Mouse (Mus musculus): ENCODE data around the gene Qpctl. TPM values are rescaled to one million over a fixed set of nuclear protein-coding genes. Genes with fewer than 3 reads are reported as not detected.

Gene Qpctl
- total RNA-seq, 2 experiments from 2014 or later = 6.9 to 7.7 TPM

DNA sequence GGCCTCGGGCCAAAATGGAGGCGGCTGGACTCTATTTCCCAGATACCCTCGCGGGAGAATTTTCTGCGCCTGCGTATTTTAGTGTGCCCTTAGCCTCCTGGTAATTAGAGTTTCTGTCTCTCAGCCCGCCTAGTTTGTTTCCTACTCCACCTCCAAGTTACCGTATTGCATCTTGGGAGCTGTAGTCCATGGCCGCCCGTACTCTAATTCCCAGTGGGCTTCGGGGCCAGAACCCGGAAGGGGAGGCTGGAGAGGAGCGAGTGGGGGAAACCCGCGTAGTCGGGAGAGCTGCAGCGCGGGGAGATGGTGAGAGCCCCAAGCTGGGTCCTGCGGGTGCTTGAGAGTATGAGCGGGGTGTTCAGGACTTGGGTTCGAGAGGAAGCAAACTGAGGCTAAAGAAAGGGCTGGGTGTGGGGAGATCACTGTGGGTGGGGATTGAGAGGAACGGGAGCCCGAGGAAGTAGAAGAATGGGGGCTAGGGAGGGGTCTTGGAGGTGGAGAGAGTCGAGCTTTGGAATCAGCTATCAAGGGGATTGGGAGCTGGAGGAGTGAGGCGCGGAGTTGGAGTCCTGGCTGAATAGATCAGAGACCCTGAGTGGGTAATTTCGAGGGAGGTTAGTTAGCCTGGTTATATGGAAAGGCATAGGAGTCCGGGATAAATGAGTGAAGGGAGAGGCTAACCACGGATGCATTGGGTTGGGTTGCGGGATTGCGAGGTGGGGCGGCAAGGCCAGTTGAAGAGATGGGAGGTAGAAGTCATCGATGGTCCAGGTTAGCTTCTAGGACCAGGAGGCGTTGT, 29.3 kb downstream of the Qpctl start, which contains the start of gene Fbxo46:
Gene Fbxo46, plus strand, starts transcription at position 229 of the 799 bp plus-strand sequence.
- DNase-seq = peak; percentile 92

DNA sequence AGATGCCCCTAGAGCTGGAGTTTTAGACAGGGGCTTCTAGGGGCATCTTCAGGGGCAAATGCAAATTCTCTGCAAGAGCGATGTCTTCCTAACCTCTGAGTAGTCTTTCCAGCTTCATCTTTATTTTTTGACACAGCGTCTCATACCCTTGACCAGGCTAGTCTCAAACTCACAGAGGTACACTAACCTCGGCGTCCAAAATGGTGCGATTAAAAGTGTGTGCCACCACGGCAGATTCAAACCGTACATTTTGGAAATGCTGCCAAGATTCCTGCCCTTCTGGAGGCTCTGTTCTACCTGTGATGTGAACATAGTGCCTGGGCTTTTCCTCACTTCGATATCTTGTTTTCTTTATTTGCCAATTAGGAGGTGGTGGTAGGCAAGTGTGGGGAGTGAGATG, 30.0 kb downstream of the Qpctl start:
- no peak for DNase-seq

DNA sequence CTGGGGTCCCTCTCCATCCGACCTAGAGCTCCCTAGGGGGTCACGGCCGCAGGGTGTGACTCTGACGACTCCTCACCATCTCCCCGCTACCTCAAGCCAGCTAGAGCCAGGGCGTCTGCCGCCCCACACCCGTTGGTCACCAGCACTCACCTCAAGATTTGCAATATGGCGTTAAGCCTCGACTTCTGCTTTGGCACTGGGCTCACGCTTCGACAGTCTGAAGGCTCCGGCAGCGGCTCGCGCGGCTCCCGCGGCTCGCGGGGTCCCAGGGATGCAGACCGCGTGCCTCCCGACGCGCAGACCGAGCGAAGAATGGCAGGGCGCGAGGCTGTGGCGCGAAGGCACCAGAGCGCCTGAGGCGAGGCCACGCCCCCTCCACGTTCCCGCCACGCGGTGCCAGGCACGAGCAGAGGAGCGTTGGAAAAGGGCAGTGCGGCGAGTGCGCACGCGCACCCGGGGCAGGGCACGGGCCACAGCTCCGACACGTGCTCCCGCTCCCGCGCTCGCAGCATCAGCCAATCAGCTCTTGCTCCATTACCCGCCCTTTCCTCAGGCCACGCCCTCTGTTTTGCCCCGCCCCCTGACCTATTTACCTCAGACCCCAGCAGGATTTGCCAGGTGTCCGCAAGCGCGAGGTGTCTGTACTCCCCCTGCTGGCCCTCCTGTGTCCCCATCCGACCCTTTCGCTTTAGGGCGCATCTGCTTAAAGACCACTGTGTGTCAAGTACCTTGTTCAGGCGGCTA, 30.9 kb downstream of the Qpctl start, which contains the start of gene Gm4969:
Gene Gm4969, minus strand, starts transcription at position 341 of the 744 bp plus-strand sequence.
- DNase-seq = peak; percentile 65

DNA sequence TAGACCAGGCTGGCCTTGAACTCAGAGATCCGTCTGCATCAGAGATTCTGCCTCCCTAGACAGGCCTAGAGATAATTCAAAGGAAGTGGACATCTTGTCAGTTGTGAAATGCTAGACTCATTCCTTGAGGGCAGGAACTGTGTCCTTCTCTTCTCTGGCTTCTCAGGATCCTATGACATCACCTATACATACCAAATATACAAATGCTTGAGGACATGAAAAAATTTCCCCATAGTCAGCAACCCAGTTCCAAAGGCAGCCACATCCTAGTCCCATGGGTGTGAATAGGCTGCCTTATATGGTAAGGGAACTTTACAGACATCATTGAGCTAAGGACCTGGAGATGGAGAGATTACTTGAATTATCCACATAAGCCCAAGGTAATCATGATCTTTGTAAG, 39.5 kb downstream of the Qpctl start:
- no peak for DNase-seq

DNA sequence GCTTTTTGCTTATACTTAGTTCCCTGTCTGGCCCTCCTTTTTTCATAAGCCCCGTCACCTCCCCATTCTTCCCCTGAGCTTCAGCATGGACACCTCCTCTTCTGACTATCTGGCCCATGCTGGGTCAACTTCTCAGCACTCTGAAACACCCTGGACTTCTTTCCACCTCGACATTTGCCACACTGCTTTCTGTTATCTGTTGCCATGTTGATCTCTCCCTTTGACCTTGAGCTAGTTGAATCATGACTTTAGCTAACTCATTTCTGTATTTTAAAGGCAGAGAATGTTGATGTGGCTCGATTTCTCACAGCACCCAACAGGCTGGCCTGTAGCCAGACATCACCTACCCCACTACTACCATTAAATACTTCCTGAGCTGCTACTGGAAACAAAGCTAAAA, 41.7 kb downstream of the Qpctl start:
- DNase-seq = no peak

DNA sequence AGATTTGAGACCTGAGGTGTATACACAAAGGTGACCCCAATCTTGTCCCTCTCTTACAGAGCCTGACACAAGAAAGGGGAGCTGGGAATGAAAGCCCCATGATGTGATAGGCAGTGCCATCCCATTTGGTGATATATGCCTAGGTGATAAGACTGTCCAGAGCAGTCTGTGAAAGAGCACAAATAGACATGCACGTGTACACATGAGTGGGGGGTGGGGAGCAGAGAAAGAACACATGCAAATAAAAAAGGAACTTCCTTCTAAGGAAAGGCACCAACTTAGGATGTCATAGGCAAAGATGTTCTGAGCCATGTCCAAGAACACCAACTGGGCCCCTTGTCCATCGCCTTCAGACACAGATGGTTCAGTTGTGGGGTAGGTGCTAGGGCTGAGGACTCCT, 44.6 kb downstream of the Qpctl start:
- no peak for DNase-seq

DNA sequence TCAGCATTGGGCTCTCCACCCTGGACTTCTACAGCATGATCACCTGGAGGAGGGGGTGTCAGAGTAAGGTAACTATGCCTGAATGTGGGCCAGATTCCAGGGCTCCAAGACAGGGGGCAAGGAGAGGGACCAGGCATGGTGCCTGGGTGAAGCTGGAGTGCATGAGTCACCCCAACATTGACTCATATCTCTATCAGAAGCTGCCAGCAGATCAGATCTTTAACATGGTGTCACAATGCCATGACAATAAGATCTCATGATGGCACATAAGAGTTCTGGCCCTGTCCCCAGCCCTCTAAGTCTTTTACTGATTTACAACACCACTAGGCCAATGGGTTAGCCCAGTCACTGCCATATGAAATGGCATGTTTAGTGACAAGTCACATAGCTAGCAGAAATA, 45.4 kb downstream of the Qpctl start:
- DNase-seq = no peak

DNA sequence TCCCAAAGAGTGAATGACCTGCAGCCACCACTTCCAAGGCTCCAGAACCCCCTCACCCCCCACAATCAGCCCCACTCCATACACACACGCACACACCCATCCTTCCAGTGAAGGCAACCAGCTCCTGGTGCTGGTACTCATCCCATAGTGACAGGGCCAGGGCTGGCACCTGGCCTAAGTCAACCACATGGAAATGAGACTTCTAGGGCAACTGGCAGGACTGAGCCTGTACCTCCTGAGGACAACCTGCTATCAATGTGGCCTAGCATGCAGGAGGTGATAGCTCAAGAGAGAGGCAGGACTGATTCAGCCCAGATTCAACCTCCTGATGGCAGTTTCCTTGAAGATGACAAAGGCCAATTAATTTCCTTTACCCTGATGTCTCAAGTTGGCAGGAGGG, 48.8 kb downstream of the Qpctl start:
- DNase-seq = no peak

DNA sequence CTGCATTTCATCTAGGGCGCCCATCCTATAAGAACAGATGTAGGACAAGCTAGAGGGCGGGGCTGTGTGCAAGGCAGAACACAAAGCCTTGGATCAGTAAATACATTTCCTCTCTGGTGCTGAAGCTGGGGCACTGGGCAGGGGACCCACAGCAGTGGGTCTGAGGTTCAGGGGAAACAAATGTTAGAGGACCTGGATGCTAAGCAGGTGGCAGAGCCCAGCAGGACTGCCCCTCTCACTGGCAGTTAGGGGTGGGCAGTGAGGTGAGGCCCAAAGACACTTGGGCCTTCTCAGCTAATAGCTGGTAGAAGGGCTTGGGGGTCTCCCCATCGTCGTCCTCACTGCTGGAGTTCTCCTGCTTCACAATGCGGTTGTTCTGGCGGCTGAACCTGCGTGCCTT, 50.3 kb downstream of the Qpctl start:
- no peak for DNase-seq

DNA sequence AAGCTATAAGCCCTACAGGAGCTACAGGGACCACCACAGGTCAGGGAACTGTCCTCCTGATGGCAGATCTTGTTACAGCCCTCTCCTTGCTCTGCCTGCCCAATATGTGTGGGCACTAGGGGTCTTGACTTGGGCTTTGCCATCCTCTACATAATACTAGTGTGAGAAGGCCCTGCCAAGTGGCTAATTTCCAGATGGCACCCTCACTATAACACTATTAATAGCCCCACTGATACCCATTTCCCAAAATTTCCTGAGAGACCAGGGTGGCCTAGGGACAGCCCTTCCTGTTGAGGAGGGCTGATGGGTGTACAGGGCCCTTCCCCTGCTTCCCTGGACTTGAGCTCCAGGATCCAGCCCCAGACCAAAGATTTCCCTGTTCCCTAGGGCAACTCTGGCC, 51.2 kb downstream of the Qpctl start:
- DNase-seq = peak; percentile 72

DNA sequence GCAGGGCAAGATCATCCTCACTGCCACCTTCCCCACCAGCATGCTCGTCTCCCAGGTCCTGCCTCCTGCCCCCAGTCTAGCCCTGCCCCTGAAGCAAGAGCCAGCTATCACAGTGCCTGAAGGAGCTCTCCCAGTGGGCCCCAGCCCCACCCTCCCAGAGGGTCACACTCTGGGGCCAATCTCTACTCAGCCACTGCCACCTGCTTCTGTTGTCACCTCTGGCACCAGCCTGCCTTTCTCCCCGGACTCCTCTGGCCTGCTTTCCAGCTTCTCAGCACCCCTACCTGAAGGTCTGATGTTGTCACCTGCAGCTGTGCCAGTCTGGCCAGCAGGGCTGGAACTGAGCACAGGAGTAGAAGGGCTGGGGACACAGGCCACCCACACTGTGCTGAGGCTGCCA, 51.9 kb downstream of the Qpctl start:
- no peak for DNase-seq

DNA sequence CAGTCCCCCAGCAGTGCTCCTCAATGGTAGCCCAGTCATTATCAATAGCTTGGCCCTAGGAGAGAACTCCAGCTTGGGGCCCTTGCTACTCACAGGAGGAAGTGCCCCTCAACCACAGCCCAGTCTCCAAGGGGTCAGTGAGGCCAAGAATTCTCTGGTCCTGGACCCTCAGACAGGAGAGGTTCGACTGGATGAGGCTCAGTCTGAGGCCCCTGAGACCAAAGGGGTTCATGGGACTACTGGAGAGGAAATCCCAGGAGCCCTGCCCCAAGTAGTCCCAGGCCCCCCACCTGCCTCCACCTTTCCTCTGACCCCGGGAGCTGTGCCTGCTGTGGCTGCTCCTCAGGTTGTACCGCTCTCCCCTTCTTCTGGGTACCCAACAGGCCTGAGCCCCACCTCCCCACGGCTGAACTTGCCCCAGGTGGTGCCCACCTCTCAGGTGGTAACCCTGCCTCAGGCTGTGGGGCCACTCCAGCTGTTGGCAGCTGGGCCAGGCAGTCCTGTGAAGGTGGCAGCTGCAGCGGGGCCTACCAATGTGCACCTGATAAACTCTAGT, 52.6 kb downstream of the Qpctl start:
- no peak for DNase-seq

DNA sequence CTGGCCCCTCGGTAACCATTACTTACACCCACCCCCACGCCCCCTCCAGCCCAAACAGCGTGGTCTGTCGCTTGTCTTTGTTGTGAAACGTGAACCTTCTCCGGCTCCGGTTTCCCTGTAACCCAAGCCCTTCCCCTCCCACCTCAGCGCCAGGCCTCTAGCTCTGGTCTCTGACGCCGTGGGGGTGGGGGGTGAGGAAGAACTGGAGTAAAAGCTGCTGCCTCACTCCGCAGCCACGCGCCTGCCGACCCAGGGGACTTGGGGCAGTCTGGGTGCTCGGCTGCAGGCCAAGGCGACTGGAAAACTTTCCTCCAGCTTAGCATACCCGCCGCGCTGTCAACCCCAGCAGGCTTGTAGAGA, 53.4 kb downstream of the Qpctl start:
- peak; percentile 85 for DNase-seq

DNA sequence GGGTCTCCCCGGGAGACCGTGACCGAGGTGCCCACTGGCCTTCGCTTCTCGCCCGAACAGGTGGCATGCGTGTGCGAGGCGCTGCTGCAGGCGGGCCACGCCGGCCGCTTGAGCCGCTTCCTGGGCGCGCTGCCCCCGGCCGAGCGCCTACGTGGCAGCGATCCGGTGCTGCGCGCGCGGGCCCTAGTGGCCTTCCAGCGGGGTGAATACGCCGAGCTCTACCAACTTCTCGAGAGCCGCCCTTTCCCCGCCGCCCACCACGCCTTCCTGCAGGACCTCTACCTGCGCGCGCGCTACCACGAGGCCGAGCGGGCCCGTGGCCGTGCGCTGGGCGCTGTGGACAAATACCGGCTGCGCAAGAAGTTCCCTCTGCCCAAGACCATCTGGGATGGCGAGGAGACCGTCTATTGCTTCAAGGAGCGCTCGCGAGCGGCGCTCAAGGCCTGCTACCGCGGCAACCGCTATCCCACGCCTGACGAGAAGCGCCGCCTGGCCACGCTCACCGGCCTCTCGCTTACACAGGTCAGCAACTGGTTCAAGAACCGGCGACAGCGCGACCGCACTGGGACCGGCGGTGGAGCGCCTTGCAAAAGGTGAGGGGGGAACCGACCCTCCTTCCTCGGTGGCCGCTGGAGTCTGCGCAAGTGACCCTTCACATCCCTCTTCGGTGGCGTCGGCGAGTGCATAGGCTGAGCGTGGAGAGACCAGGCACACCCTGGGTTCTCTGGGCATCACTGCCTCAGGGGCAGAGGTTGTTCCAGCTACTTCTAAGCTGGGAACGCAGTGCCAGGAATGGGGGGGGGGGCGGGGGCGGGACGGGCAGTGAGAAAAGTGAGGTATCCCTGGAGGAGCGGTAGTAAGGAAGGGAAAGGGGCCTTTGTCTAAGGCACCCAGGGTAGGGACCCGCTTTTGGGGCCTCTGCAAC, 54.0 kb downstream of the Qpctl start:
- peak; percentile 70 for DNase-seq

DNA sequence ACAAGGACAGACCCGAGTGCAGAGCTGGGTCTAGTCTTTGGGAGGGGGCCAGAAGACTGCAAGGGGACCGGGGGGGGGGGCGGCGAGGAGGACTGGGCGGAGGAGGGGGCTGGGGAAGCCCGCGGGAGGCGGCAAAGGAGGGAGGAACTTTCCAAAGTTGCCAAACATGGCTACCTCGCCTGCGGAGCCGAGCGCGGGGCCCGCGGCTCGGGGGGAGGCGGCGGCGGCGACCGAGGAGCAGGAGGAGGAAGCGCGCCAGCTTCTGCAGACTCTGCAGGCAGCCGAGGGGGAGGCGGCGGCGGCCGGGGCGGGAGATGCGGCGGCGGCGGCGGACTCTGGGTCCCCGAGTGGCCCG, 54.6 kb downstream of the Qpctl start, which contains the start of gene Six5:
Gene Six5, plus strand, starts transcription at position 124 of the 355 bp plus-strand sequence.
- DNase-seq = no peak

DNA sequence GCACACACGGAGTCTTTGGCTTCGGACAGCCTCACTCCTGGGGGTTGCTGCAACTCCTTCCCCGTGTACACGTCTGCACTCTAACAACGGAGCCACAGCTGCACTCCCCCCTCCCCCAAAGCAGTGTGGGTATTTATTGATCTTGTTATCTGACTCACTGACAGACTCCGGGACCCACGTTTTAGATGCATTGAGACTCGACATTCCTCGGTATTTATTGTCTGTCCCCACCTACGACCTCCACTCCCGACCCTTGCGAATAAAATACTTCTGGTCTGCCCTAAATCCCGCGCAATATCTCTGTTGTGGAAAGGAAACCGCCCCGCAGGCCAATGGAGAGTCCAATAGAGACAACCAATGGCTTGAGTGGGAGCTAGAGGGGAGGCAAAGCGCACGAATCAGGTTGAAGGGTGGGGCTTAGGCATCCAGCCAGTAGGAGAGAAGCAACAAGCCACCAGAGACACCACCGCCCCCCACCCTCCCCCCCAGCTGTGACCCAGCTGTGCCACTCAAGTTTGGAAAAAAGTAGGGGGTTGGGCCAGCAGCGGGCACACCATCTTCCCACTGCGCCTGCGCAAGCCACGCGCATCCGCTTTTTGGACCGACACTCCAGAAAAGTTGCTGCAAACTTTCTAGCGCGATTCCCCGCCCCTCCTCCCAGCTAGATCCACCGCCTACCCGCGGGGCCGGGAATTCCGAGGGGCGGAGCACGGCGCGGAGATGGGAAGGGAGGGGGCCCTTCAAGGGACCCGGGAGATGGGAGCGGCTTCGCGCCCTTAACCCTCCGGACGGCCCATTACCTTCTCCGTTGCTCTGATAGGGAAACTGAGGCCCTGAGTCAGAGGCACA, 55.3 kb downstream of the Qpctl start:
- DNase-seq = peak; percentile 98

DNA sequence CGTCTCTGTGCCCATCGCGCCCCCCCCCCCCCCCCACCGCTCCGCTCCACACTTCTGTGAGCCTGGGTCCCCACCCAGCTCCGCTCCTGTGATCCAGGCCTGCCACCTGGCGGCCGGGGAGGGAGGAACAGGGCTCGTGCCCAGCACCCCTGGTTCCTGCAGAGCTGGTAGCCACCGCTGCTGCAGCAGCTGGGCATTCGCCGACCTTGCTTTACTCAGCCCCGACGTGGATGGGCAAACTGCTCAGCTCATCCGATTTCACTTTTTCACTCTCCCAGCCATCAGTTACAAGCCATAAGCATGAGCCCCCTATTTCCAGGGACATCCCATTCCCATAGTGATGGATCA, 55.9 kb downstream of the Qpctl start:
- DNase-seq = peak; percentile 94

DNA sequence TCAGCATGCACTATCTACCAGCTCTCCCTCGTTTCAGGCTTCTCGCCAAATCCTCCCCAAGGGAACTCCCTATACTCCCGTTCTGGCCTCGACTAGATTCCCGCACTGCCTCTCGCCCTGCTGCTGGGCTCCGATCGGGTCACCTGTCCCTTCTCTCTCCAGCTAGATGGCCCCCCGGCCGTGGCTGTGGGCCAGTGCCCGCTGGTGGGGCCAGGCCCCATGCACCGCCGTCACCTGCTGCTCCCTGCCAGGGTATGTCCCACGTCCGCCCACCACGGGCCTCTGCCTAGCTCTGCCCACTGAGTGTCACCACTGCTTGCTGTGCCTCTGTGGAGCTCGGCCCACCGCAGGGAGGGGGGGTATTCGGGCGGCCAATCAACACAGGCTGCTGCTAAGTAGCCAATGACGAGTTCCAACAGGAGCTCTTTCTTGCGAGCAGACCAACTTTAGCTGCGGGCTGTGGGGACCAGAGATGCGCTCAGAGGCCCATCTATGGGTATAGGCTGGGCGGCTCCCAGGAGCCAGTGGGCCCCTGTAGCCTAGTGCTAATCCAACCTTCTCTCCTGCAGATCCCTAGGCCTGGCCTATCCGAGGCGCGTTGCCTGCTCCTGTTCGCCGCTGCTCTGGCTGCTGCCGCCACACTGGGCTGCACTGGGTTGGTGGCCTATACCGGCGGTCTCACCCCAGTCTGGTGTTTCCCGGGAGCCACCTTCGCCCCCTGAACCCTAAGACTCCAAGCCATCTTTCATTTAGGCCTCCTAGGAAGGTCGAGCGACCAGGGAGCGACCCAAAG, 56.5 kb downstream of the Qpctl start:
- peak; percentile 69 for DNase-seq

DNA sequence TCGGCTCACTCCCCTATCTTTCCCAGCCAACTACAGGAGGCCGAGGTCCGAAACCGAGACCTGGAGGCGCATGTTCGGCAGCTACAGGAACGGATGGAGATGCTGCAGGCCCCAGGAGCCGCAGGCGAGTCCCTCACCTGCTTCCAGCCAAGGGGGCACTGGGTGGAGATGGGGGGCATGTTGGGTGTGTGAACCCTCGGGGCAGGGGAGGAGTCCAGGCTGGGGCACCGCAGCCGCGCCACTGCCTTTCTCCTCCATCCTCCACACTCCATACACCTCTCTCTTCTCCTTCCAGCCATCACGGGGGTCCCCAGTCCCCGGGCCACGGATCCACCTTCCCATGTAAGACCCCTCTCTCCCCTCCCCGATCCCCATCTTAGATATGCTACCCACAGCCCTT, 57.2 kb downstream of the Qpctl start:
- DNase-seq = no peak

Measured in heart, postnatal 4 days (tissue).